Mouse (Mus musculus) yolk sac, embryonic 10.5 days (tissue): Measurements from ENCODE around the gene Rimkla.
A peak's percentile ranks its signal among the peaks of the same experiment; 100 is the strongest.

Experiments used
- DNase-seq: peaks from one replicate; pipeline ENCODE4 v3.0.0-alpha.2; 2017; ENCODE audit warnings: low spot score

The Rimkla gene

DNA sequence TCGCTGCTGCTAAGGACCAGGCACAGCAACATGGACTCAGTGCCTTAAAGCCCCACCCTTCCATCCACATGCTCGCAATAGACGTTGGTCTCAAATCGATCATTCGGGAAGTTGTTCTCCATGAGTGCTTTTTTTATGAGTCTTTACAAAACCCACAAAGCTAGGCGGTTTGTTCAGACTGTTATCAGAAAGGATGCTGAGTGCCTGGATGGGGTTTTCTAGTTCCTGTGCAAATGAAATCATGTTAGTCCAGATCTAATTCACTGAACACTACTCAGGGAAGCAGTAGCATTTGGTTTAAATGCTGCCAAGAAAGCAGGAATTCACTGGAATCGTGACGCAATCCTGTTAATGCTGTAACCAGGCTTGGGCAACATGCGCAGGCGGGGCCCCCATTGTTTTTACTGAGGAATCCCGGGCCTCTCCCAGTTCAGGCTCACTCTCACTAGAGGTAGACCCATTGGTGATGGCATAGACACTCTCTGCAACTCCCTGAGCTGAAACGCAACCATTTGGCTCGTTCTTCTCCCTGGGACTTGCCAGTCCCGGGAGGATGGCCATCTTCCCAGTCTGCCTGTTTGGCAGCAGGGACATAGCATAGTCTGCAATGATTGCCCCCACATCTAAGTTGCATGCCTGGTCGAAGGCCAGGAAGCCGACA is 24.6 kb downstream of the Rimkla start:
- DNase-seq = no peak

GRCm38 (mm10) chr4:119465841-119466240 is 26.6 kb downstream of the Rimkla start:
- DNase-seq = no peak

- DNase-seq = no peak
These were observed 28.5 kb downstream of the Rimkla start for GRCm38 (mm10) chr4:119463756-119464419.

- DNase-seq = peak; percentile 7
These were observed 29.3 kb downstream of the Rimkla start for GRCm38 (mm10) chr4:119462858-119463755.

DNA sequence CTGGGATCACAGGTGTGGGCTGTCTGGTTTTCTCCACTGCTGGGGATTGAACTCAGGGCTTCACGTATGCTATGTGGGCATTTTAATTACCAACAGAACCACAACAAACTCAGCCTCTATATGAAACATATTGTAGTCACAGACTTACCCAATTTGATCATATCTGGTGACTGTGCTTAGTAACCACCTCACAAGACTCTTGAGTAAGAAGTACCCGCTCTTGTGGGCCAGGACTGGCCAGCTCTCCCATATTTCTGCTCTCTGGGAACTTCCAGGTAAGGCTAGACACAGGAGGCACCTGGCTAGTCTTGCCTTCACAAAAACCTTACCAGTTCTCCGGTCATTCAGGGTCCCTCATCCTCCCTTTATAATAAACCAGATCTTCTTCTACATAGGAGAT is 30.0 kb downstream of the Rimkla start:
- DNase-seq = no peak

GRCm38 (mm10) chr4:119460728-119461141 is 31.7 kb downstream of the Rimkla start:
- DNase-seq = no peak

DNA sequence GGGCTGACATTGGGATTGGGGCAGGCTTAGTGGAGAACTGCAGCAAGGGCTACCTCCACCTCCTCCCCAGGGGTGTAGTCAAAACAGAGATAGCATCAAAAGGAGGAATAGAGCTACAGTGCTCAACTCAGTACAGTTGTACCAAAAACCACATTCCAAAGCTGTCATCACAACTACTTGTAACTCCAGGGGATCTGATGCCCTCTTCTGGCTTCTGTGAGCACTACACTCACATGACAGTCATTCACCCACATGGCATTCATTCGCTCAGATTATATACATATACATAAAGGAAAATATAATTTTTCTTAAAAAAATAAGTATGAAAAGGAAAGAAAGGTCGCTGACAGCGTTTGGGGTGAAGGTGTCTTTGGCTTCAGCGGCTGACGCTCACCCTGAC is 32.1 kb downstream of the Rimkla start:
- no peak for DNase-seq

- DNase-seq = no peak
These were observed 38.9 kb downstream of the Rimkla start for GRCm38 (mm10) chr4:119453533-119453932.

- no peak for DNase-seq
These were observed 39.3 kb downstream of the Rimkla start for GRCm38 (mm10) chr4:119453128-119453527.

DNA sequence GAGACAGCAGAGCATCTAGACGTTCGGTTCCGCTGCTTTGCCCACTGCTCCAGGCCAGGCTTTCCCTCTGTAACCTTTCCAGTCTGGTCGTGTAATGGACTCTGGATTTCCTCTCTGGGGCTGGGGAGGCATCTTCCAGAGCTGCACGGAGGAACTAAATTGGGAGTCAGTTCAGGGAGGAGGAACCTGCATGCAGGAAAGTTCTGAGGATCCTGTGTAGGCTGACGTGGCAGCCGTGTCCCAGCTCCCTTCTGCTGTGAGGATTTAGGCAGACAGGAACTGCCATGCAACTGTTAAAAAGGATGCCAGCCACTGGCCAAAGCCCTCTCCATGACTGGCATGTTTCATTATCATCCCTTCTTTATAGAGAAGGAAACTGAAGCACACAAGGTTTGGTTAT is 42.0 kb downstream of the Rimkla start:
- no peak for DNase-seq

DNA sequence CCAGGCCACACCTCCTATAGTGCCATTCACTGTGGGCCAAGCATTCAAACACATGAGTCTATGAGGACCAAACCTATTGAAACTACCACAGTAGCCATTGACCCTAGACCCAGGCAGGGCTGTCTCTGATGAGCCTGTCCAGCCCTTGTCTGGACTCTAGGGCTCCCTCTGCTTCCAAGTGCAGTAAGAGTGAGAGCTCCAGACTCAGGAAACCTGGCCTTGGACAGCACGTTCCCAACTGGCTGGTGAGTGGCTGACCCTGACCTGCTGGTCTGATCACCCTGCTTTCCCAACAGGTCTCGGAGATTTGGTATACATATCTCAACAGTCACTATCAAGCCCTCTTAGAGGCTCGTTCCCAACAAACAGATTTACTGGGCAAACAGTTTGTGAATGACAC is 44.6 kb downstream of the Rimkla start:
- no peak for DNase-seq

GRCm38 (mm10) chr4:119447261-119447660 is 45.2 kb downstream of the Rimkla start:
- no peak for DNase-seq

DNA sequence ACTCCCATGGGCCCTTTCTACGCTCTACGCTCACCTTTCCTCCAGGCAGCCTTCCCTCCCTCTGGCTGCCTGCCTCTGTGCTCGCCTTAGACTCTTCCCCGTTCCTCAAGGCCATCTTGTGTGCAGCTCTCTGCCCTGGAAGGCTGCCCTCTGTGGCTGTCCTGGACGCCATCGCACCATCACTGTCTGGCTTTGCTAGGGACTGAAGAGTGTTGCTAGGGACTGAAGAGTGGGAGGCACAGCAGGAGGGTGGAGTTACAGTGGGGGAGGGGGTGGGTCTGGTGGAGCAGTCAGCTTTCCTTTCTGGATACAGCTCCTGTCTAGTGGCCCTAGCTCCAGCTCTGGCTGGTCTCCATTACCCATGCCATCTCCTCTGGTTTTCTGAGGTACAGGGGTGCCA is 49.9 kb downstream of the Rimkla start:
- no peak for DNase-seq

DNA sequence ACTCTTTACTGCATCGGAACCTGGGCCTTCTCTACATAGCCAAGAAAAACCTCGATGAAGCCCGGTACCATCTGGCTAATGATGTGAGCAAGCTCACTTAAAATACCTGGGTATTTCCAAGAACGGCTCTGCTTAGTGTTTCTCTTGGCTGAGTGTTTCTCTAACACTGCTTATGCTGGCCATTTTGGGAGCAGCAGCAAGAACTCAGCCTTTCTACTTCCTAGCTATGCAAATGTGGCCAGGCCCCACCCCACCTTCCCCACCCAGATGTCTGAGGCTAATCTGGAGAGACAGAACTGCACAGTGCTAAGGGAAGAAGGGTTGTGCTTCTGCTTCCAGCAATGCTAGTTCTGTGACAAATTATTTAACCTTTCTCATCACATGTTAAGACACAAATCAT is 50.6 kb downstream of the Rimkla start:
- DNase-seq = no peak

- no peak for DNase-seq
These were observed 54.5 kb downstream of the Rimkla start for GRCm38 (mm10) chr4:119437936-119438335.

DNA sequence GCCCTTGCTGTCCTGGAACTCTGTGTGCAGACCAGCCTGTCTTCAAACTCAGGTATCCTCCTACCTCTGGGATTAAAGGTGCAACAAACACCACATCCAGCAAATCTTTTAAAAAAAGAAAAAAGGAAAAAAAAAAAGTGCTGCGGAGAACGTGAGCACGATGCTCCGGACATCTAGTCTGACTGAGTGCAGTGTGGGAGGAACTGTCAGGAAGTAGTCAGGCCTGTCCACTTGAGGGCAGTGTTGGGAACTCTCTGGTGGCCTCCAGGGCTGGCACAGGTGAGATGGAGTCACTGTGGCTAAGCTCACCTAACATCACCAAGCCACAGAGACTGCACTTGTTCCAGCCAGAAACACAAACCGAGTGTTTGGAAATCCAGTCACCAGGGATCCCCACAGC is 61.8 kb downstream of the Rimkla start:
- DNase-seq = peak; percentile 22

DNA sequence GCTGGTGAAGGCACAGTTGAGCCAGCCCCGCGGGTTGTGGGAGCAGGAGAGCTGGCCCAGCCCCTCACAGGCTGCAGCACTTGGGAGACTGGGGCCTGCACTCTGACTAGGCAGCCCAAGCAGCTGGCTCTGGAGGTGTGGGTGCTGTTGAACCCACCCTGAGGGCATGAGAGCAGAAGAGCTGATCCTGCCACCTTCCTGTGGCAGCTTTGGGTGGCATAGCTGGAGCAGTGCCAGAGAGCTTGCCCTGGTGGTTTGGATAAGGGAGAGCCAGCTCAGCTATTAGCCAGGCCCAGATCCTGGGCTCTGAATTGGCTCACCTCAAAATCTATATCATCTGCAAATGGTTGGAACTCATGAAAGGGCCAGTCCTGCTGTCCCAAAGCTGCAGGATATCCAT is 64.7 kb downstream of the Rimkla start:
- DNase-seq = no peak

DNA sequence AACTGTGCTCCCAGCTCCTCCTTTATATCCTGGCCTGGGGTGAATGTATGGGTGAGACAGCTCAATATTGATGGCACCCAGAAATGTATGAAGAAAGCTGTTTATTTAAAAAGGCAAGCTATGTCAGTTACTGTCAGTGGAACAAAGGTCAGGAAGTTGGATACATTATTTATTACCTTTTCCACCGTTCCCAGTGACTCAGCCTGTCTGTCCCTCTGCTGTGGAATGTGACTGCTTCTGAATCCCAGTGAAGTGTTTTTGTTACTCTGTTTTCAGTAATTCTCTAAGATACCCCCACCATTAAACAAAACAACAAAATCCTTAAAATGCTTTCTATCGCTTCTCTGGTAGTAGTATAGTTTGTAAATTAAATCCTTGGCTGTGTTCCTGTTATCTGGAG is 66.8 kb downstream of the Rimkla start:
- DNase-seq = no peak

GRCm38 (mm10) chr4:119425077-119425476 is 67.4 kb downstream of the Rimkla start:
- DNase-seq = no peak

- peak; percentile 96 for DNase-seq
These were observed 70.0 kb downstream of the Rimkla start, which contains the start of the genes Ppcs and Zmynd12 for GRCm38 (mm10) chr4:119422294-119422964. Ppcs (minus strand) TSS chr4:119422420. Zmynd12 (plus strand) TSS chr4:119422814.

DNA sequence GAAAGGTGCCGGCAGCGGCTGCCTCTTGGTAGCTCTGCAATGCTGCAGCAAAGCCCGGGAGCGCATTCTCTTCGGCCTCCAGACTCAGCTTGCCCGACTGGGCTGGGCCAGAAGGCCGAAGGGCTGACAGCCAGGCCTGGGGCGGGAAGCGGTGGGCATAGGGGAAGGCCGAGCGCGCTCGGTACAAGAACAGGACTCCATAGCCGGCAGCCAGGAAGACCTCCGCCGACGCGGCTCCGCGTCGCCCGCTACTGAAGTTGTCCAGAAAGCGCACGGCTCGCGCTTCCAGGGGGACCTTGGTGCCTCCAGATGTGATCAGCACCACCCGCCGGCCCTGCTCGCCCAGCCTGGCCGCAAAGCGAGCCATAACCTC is 70.5 kb downstream of the Rimkla start:
- DNase-seq = no peak

DNA sequence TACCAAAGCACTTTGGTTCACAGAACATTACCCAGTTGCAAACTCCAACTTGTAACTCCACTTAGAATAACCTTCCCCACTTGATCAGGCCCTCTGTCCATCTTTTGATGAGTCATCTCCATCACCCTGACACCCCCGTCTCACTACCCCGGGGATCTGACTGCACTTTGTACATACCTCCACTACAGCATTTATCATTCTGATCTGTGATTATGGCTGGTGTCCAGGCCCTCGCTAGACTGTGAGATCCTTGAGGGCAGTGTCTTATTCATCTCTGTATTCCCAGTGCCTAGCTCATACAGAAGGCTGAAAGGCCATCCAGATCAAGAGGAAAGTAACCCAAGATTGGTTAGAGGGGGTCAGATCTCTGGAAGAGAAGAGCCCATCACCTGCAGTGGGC is 71.2 kb downstream of the Rimkla start:
- DNase-seq = peak; percentile 6
